Mouse (Mus musculus): ENCODE results near the gene Olfr1314. TPM values are rescaled to one million over a fixed set of nuclear protein-coding genes. Genes with fewer than 3 reads are reported as not detected.

Olfr1314 gene
- polyA plus RNA-seq (2015; fragmentation: Nextera tagmentation; extraction: Ambion mirVana), result not detected in 2 replicates

GRCm38 (mm10) chr2:112096681-112097080, at the start of gene Olfr1314:
Gene Olfr1314, minus strand, starts transcription at chr2:112096781.

DNA sequence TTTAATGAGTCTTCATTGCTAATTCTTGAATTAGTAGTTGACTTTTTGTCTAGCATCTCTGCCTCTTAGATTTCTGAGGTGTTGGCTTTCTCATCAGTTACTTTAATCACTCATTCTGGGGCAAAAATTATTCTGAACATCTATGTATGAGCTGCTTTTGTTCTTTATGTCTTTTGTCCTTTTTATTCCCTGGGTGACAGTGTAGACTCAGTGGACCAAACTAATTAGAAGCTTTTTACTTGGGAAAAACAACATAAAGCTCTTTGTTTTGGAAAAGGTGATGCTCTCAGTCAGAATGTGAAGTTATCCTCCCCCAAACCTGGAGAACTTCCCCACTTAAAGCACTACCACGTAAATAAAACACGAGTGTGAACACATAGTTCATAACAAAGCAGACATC, 43.4 kb upstream of the Olfr1314 start, which contains the start of gene Olfr1317:
Gene Olfr1317 (plus strand): TSS at position 301 of the 400 bp plus-strand sequence.

DNA sequence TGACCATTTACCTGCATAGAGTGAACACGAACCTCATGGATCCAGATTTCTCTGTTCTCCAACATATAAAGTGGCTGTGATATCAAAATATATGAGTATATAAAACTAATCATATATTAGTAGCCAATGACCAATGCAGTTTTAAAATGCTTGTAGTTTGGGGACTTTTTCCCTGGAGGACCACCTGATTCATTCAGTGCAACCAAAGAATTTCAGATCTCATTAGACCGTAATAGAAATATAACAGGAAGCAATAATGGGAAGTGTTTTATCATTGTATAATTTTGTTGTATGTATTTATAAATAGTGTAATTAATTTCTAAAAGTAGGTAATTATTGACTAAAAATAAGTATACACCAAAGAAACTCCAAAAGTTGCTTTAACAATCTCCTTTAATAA, 38.3 kb upstream of the Olfr1314 start, which contains the start of gene Olfr1316:
Gene Olfr1316 (minus strand): TSS at position 101 of the 400 bp plus-strand sequence.

GRCm38 (mm10) chr2:112115340-112115739, 18.8 kb upstream of the Olfr1314 start, which contains the start of gene Olfr1315-ps1:
Gene Olfr1315-ps1, minus strand, starts transcription at chr2:112115440.

GRCm38 (mm10) chr2:112077743-112078142, 18.8 kb downstream of the Olfr1314 start, which contains the start of gene Olfr1313:
Gene Olfr1313, minus strand, starts transcription at chr2:112077843.

GRCm38 (mm10) chr2:112050138-112050537, 46.4 kb downstream of the Olfr1314 start, which contains the start of gene Olfr1312:
Gene Olfr1312, minus strand, starts transcription at chr2:112050238.

Other genes starting within 250 kb of the Olfr1314 start
- not detected in 2 replicates for gene Olfr1305, start 219.6 kb downstream of the Olfr1314 start, polyA plus RNA-seq (2015; fragmentation: Nextera tagmentation; extraction: Ambion mirVana)
- not detected in 2 replicates for gene Olfr1306, start 180.5 kb downstream of the Olfr1314 start, polyA plus RNA-seq (2015; fragmentation: Nextera tagmentation; extraction: Ambion mirVana)
- not detected in 2 replicates for gene Olfr1307, start 147.3 kb downstream of the Olfr1314 start, polyA plus RNA-seq (2015; fragmentation: Nextera tagmentation; extraction: Ambion mirVana)
- gene Olfr1308, start 131.8 kb downstream of the Olfr1314 start, polyA plus RNA-seq (2015; fragmentation: Nextera tagmentation; extraction: Ambion mirVana), result not detected in 2 replicates
- not detected in 2 replicates for gene Olfr1309, start 106.5 kb downstream of the Olfr1314 start, polyA plus RNA-seq (2015; fragmentation: Nextera tagmentation; extraction: Ambion mirVana)
- gene Olfr1310, start 84.1 kb downstream of the Olfr1314 start, polyA plus RNA-seq (2015; fragmentation: Nextera tagmentation; extraction: Ambion mirVana), result not detected in 2 replicates
- gene Olfr1311, start 72.4 kb downstream of the Olfr1314 start, polyA plus RNA-seq (2015; fragmentation: Nextera tagmentation; extraction: Ambion mirVana), result not detected in 2 replicates
- gene Olfr1312, start 46.5 kb downstream of the Olfr1314 start, polyA plus RNA-seq (2015; fragmentation: Nextera tagmentation; extraction: Ambion mirVana), result not detected in 2 replicates
- not detected in 2 replicates for gene Olfr1313, start 18.9 kb downstream of the Olfr1314 start, polyA plus RNA-seq (2015; fragmentation: Nextera tagmentation; extraction: Ambion mirVana)
- gene Olfr1315-ps1, start 18.7 kb upstream of the Olfr1314 start, polyA plus RNA-seq (2015; fragmentation: Nextera tagmentation; extraction: Ambion mirVana), result not detected in 2 replicates
- gene Olfr1316, start 38.2 kb upstream of the Olfr1314 start, polyA plus RNA-seq (2015; fragmentation: Nextera tagmentation; extraction: Ambion mirVana), result not detected in 2 replicates
- not detected in 2 replicates for gene Olfr1317, start 43.5 kb upstream of the Olfr1314 start, polyA plus RNA-seq (2015; fragmentation: Nextera tagmentation; extraction: Ambion mirVana)
- gene Olfr1318, start 57.4 kb upstream of the Olfr1314 start, polyA plus RNA-seq (2015; fragmentation: Nextera tagmentation; extraction: Ambion mirVana), result 0.03 TPM in 1 of 2 replicates, not detected in the other
- gene Lpcat4, start 142.7 kb upstream of the Olfr1314 start, polyA plus RNA-seq (2015; fragmentation: Nextera tagmentation; extraction: Ambion mirVana), result 6.7 and 9.5 TPM in 2 replicates
- gene Nutm1, start 162.5 kb upstream of the Olfr1314 start, polyA plus RNA-seq (2015; fragmentation: Nextera tagmentation; extraction: Ambion mirVana), result 0.05 TPM in 1 of 2 replicates, not detected in the other
- gene Nop10, start 165.1 kb upstream of the Olfr1314 start, polyA plus RNA-seq (2015; fragmentation: Nextera tagmentation; extraction: Ambion mirVana), result 337 and 398 TPM in 2 replicates
- 8.2 and 9.0 TPM in 2 replicates for gene Slc12a6, start 169.0 kb upstream of the Olfr1314 start, polyA plus RNA-seq (2015; fragmentation: Nextera tagmentation; extraction: Ambion mirVana)
- not detected in 2 replicates for gene Gm21985, start 169.5 kb upstream of the Olfr1314 start, polyA plus RNA-seq (2015; fragmentation: Nextera tagmentation; extraction: Ambion mirVana)

Data from adrenal gland, postnatal 0 days (tissue).